Mouse (Mus musculus): ENCODE data around the gene Foxp4. TPM values are rescaled to one million over a fixed set of nuclear protein-coding genes. Genes with fewer than 3 reads are reported as not detected.
A peak's percentile ranks its signal among the peaks of the same experiment; 100 is the strongest.

Gene Foxp4
- polyA plus RNA-seq, 1 experiment from 2014 or later = 21.1 TPM

- no peak for ATAC-seq (replicated peaks; ENCODE audit: insufficient number of reproducible peaks, low FRiP score, low TSS enrichment)
- peaks cover 2% of the 10 kb centered on the region for H3K9me3 ChIP-seq (replicated peaks; ENCODE audit: control insufficient read depth, low read length)
- 66% methylated on average over 7 of the region's 7 CpGs for WGBS (ENCODE audit: insufficient replicate concordance)
- H3K4me2 ChIP-seq = no peak overlapping the region
- peak overlapping the region; percentile 84 for H3K27ac ChIP-seq (ENCODE audit: low read depth, low read length)
- no peaks in the 10 kb centered on the region for H3K36me3 ChIP-seq (ENCODE audit: control insufficient read depth, insufficient read depth, low read length)
- peaks cover 21% of the 10 kb centered on the region for H3K4me1 ChIP-seq (ENCODE audit: control insufficient read depth, insufficient read depth, low read length)
- peak overlapping the region; percentile 40; the same call in 1 of the 2 replicates for H3K9ac ChIP-seq (ENCODE audit: low read depth, low read length)
- H3K27me3 ChIP-seq (ENCODE audit: control insufficient read depth, insufficient read depth, low read length) = no peaks in the 10 kb centered on the region
- H3K4me3 ChIP-seq (ENCODE audit: low read depth, low read length) = no peak overlapping the region
Observed at GRCm38 (mm10) chr17:47850639-47851314, 73.7 kb downstream of the Foxp4 start.

GRCm38 (mm10) chr17:47850035-47850434 lies 74.4 kb downstream of the Foxp4 start:
- Histone ChIP-seq H3K4me3 (ENCODE audit: low read depth, low read length) (no peak overlapping the region), H3K9me3 (replicated peaks; ENCODE audit: control insufficient read depth, low read length) (no peaks in the 10 kb centered on the region; the same call in 1 of the 2 replicates), H3K36me3 (ENCODE audit: control insufficient read depth, insufficient read depth, low read length) (no peaks in the 10 kb centered on the region), H3K4me2 (no peak overlapping the region), H3K27ac (ENCODE audit: low read depth, low read length) (peak overlapping the region; percentile 84), H3K9ac (ENCODE audit: low read depth, low read length) (no peak overlapping the region), H3K4me1 (ENCODE audit: control insufficient read depth, insufficient read depth, low read length) (peaks cover 21% of the 10 kb centered on the region), H3K27me3 (ENCODE audit: control insufficient read depth, insufficient read depth, low read length) (no peaks in the 10 kb centered on the region)
- no peak for ATAC-seq (replicated peaks; ENCODE audit: insufficient number of reproducible peaks, low FRiP score, low TSS enrichment)
- 42% methylated on average over 3 of the region's 3 CpGs for WGBS (ENCODE audit: insufficient replicate concordance)

- H3K27ac ChIP-seq (ENCODE audit: low read depth, low read length) = no peak overlapping the region
- peaks cover 21% of the 10 kb centered on the region for H3K4me1 ChIP-seq (ENCODE audit: control insufficient read depth, insufficient read depth, low read length)
- no peak for ATAC-seq (replicated peaks; ENCODE audit: insufficient number of reproducible peaks, low FRiP score, low TSS enrichment)
- H3K9me3 ChIP-seq (replicated peaks; ENCODE audit: control insufficient read depth, low read length) = no peaks in the 10 kb centered on the region; the same call in 1 of the 2 replicates
- no peak overlapping the region for H3K4me2 ChIP-seq
- H3K27me3 ChIP-seq (ENCODE audit: control insufficient read depth, insufficient read depth, low read length) = no peaks in the 10 kb centered on the region
- no peaks in the 10 kb centered on the region for H3K36me3 ChIP-seq (ENCODE audit: control insufficient read depth, insufficient read depth, low read length)
- 74% methylated on average over 6 of the region's 6 CpGs for WGBS (ENCODE audit: insufficient replicate concordance)
- H3K9ac ChIP-seq (ENCODE audit: low read depth, low read length) = no peak overlapping the region
- no peak overlapping the region for H3K4me3 ChIP-seq (ENCODE audit: low read depth, low read length)
Observed at GRCm38 (mm10) chr17:47847985-47848384, 76.5 kb downstream of the Foxp4 start.

- Histone ChIP-seq H3K9me3 (replicated peaks; ENCODE audit: control insufficient read depth, low read length) (no peaks in the 10 kb centered on the region; the same call in 1 of the 2 replicates), H3K4me2 (no peak overlapping the region), H3K4me3 (ENCODE audit: low read depth, low read length) (no peak overlapping the region), H3K27ac (ENCODE audit: low read depth, low read length) (no peak overlapping the region), H3K36me3 (ENCODE audit: control insufficient read depth, insufficient read depth, low read length) (no peaks in the 10 kb centered on the region), H3K4me1 (ENCODE audit: control insufficient read depth, insufficient read depth, low read length) (peaks cover 11% of the 10 kb centered on the region), H3K27me3 (ENCODE audit: control insufficient read depth, insufficient read depth, low read length) (no peaks in the 10 kb centered on the region), H3K9ac (ENCODE audit: low read depth, low read length) (no peak overlapping the region)
- ATAC-seq (replicated peaks; ENCODE audit: insufficient number of reproducible peaks, low FRiP score, low TSS enrichment) = no peak
- WGBS (ENCODE audit: insufficient replicate concordance) = 74% methylated on average over 11 of the region's 11 CpGs
Observed at GRCm38 (mm10) chr17:47845609-47846008, 78.8 kb downstream of the Foxp4 start.

- Histone ChIP-seq H3K4me3 (ENCODE audit: low read depth, low read length) (no peak overlapping the region), H3K27me3 (ENCODE audit: control insufficient read depth, insufficient read depth, low read length) (no peaks in the 10 kb centered on the region), H3K27ac (ENCODE audit: low read depth, low read length) (no peak overlapping the region), H3K36me3 (ENCODE audit: control insufficient read depth, insufficient read depth, low read length) (no peaks in the 10 kb centered on the region), H3K9me3 (replicated peaks; ENCODE audit: control insufficient read depth, low read length) (no peaks in the 10 kb centered on the region; the same call in 1 of the 2 replicates), H3K4me2 (no peak overlapping the region), H3K9ac (ENCODE audit: low read depth, low read length) (no peak overlapping the region), H3K4me1 (ENCODE audit: control insufficient read depth, insufficient read depth, low read length) (no peaks in the 10 kb centered on the region)
- WGBS (ENCODE audit: insufficient replicate concordance) = 90% methylated on average over 3 of the region's 3 CpGs
- ATAC-seq (replicated peaks; ENCODE audit: insufficient number of reproducible peaks, low FRiP score, low TSS enrichment) = no peak
Observed at GRCm38 (mm10) chr17:47843465-47843864, 81.0 kb downstream of the Foxp4 start.

GRCm38 (mm10) chr17:47841931-47842623 lies 82.4 kb downstream of the Foxp4 start:
- no peak for ATAC-seq (replicated peaks; ENCODE audit: insufficient number of reproducible peaks, low FRiP score, low TSS enrichment)
- Histone ChIP-seq H3K4me2 (no peak overlapping the region), H3K9me3 (replicated peaks; ENCODE audit: control insufficient read depth, low read length) (no peaks in the 10 kb centered on the region), H3K27me3 (ENCODE audit: control insufficient read depth, insufficient read depth, low read length) (no peaks in the 10 kb centered on the region), H3K4me3 (ENCODE audit: low read depth, low read length) (no peak overlapping the region), H3K36me3 (ENCODE audit: control insufficient read depth, insufficient read depth, low read length) (no peaks in the 10 kb centered on the region), H3K9ac (ENCODE audit: low read depth, low read length) (no peak overlapping the region), H3K27ac (ENCODE audit: low read depth, low read length) (peak overlapping the region; percentile 35), H3K4me1 (ENCODE audit: control insufficient read depth, insufficient read depth, low read length) (no peaks in the 10 kb centered on the region)
- WGBS (ENCODE audit: insufficient replicate concordance) = 65% methylated on average over 19 of the region's 19 CpGs

- Histone ChIP-seq H3K4me3 (ENCODE audit: low read depth, low read length) (no peak overlapping the region), H3K4me2 (no peak overlapping the region), H3K9me3 (replicated peaks; ENCODE audit: control insufficient read depth, low read length) (no peaks in the 10 kb centered on the region), H3K27me3 (ENCODE audit: control insufficient read depth, insufficient read depth, low read length) (no peaks in the 10 kb centered on the region), H3K4me1 (ENCODE audit: control insufficient read depth, insufficient read depth, low read length) (no peaks in the 10 kb centered on the region), H3K9ac (ENCODE audit: low read depth, low read length) (no peak overlapping the region), H3K27ac (ENCODE audit: low read depth, low read length) (no peak overlapping the region), H3K36me3 (ENCODE audit: control insufficient read depth, insufficient read depth, low read length) (no peaks in the 10 kb centered on the region)
- no peak for ATAC-seq (replicated peaks; ENCODE audit: insufficient number of reproducible peaks, low FRiP score, low TSS enrichment)
- 81% methylated on average over 8 of the region's 8 CpGs for WGBS (ENCODE audit: insufficient replicate concordance)
Observed at GRCm38 (mm10) chr17:47841521-47841920, 82.9 kb downstream of the Foxp4 start.

- H3K9me3 ChIP-seq (replicated peaks; ENCODE audit: control insufficient read depth, low read length) = no peaks in the 10 kb centered on the region
- H3K27me3 ChIP-seq (ENCODE audit: control insufficient read depth, insufficient read depth, low read length) = peaks cover 20% of the 10 kb centered on the region
- no peaks in the 10 kb centered on the region for H3K4me1 ChIP-seq (ENCODE audit: control insufficient read depth, insufficient read depth, low read length)
- no peak overlapping the region for H3K9ac ChIP-seq (ENCODE audit: low read depth, low read length)
- H3K36me3 ChIP-seq (ENCODE audit: control insufficient read depth, insufficient read depth, low read length) = no peaks in the 10 kb centered on the region
- no peak overlapping the region for H3K4me2 ChIP-seq
- no peak overlapping the region for H3K4me3 ChIP-seq (ENCODE audit: low read depth, low read length)
- 34% methylated on average over 6 of the region's 6 CpGs for WGBS (ENCODE audit: insufficient replicate concordance)
- no peak for ATAC-seq (replicated peaks; ENCODE audit: insufficient number of reproducible peaks, low FRiP score, low TSS enrichment)
- H3K27ac ChIP-seq (ENCODE audit: low read depth, low read length) = no peak overlapping the region
Observed at GRCm38 (mm10) chr17:47837808-47838207, 86.6 kb downstream of the Foxp4 start.

- peaks cover 20% of the 10 kb centered on the region for H3K27me3 ChIP-seq (ENCODE audit: control insufficient read depth, insufficient read depth, low read length)
- H3K4me3 ChIP-seq (ENCODE audit: low read depth, low read length) = peak within 1 kb of the TSS; percentile 87
- no peak for ATAC-seq (replicated peaks; ENCODE audit: insufficient number of reproducible peaks, low FRiP score, low TSS enrichment)
- H3K36me3 ChIP-seq (ENCODE audit: control insufficient read depth, insufficient read depth, low read length) = no peaks in the 10 kb centered on the region
- peak within 1 kb of the TSS; percentile 85 for H3K9ac ChIP-seq (ENCODE audit: low read depth, low read length)
- peaks cover 14% of the 10 kb centered on the region for H3K4me1 ChIP-seq (ENCODE audit: control insufficient read depth, insufficient read depth, low read length)
- peak within 1 kb of the TSS; percentile 89 for H3K4me2 ChIP-seq
- WGBS (ENCODE audit: insufficient replicate concordance) = 2% methylated on average over 18 of the region's 18 CpGs
- H3K27ac ChIP-seq (ENCODE audit: low read depth, low read length) = peak within 1 kb of the TSS; percentile 86
- H3K9me3 ChIP-seq (replicated peaks; ENCODE audit: control insufficient read depth, low read length) = no peaks in the 10 kb centered on the region
Observed at GRCm38 (mm10) chr17:47834482-47834767, 90.0 kb downstream of the Foxp4 start, which contains the start of gene Mdfi. TSS of gene Mdfi (minus strand) at chr17:47834691.
